8 mouse cellular contexts compared by ENCODE assay signal in the genomic region with DNA sequence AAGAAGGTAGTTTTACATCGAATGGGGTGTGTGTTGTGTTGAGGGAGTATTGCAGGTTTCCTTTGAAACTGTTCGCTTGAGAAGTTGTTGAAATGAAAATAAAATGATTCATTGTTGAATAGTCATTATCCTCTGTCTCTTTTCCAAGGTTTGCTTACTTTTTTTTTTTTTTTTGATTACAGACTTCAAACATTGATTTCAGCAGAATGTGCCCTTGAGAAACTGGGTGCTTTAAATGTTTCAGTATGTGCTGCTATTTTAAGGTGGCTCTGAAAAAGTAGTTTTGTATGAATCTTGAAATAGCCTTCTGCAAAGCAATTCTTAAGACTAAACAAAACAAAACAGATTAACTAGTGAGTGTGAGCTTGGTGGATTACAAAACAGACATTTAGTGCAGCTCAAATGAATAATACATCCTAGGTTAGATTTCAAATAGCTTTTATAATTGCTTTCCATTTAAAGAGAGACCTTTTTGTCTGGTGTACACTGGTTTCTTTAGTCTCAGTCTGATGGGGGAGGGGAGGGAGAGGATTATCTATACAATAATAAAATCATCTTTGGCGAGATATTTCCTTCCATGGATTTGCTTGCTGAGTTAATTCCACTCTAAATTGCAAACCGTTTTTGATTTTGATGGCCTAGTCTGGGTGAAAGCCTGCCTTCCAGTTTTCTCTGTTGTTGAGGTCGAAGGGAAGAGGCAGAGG. TPM values are rescaled to one million over a fixed set of nuclear protein-coding genes. Genes with fewer than 3 reads are reported as not detected.
DNase-seq lines count a peak whose midpoint lies in the region; ATAC-seq and TF ChIP-seq lines count a peak whose summit lies in the region.

No protein-coding gene starts in this region.

- H3K9ac ChIP-seq in embryonic facial prominence, embryonic 11.5 days (replicated peaks; ENCODE audit: low read length) = peak overlapping the region; percentile 98
- peak overlapping the region; percentile 99 for H3K9ac ChIP-seq in hindbrain, postnatal 0 days (replicated peaks; ENCODE audit: low read length)
- peak overlapping the region; percentile 94 for H3K9ac ChIP-seq in midbrain, postnatal 0 days (replicated peaks; ENCODE audit: low read length, poor library complexity, severe bottlenecking)

- WGBS in embryonic facial prominence, embryonic 11.5 days = 8% methylated on average over 5 of the region's 5 CpGs
- 3% methylated on average over 5 of the region's 5 CpGs for WGBS in hindbrain, postnatal 0 days
- WGBS in midbrain, postnatal 0 days = 5% methylated on average over 5 of the region's 5 CpGs

- no peaks in the 10 kb centered on the region for H3K9me3 ChIP-seq in embryonic facial prominence, embryonic 11.5 days (replicated peaks; ENCODE audit: control insufficient read depth, low read length)
- no peaks in the 10 kb centered on the region for H3K9me3 ChIP-seq in hindbrain, postnatal 0 days (ENCODE audit: low read length)
- H3K9me3 ChIP-seq in midbrain, postnatal 0 days (ENCODE audit: low read length) = no peaks in the 10 kb centered on the region

- H3K27ac ChIP-seq in layer of hippocampus, adult 2 months = peak overlapping the region; percentile 99
- no peak overlapping the region for H3K27ac ChIP-seq in embryonic facial prominence, embryonic 11.5 days (replicated peaks; ENCODE audit: low read depth, low read length)
- H3K27ac ChIP-seq in hindbrain, postnatal 0 days = peak overlapping the region; percentile 98
- peak overlapping the region; percentile 94 for H3K27ac ChIP-seq in midbrain, postnatal 0 days (ENCODE audit: low read depth, low read length)

- no peak for DNase-seq in layer of hippocampus, adult 2 months (ENCODE audit: low spot score in 2 of 2)
- DNase-seq in layer of hippocampus, postnatal 10 days (ENCODE audit: low spot score in 2 of 2) = no peak
- DNase-seq in embryonic facial prominence, embryonic 11.5 days (ENCODE audit: low spot score) = no peak
- DNase-seq in hindbrain, postnatal 0 days (ENCODE audit: low spot score) = no peak
- DNase-seq in midbrain, postnatal 0 days (ENCODE audit: low spot score) = no peak
- DNase-seq in thymus, postnatal 4 days = no peak
- no peak for DNase-seq in layer of hippocampus, adult 18-20 months (ENCODE audit: low spot score in 2 of 2)
- DNase-seq in embryo, embryonic 10.5 days (ENCODE audit: low spot score) = no peak

- no peak for TF ChIP-seq CTCF in layer of hippocampus, adult 2 months (conservative IDR thresholded peaks at IDR 0.05)
- no peak for TF ChIP-seq CTCF in hindbrain, postnatal 0 days (IDR thresholded peaks at IDR 0.05; ENCODE audit: low read depth)
- no peak for TF ChIP-seq CTCF in midbrain, postnatal 0 days (IDR thresholded peaks at IDR 0.05)

- H3K4me2 ChIP-seq in embryonic facial prominence, embryonic 11.5 days (ENCODE audit: low read depth, low read length) = peak overlapping the region; percentile 65
- H3K4me2 ChIP-seq in hindbrain, postnatal 0 days (ENCODE audit: low read depth, low read length) = peak overlapping the region; percentile 71
- H3K4me2 ChIP-seq in midbrain, postnatal 0 days (ENCODE audit: low read depth, low read length, poor library complexity, severe bottlenecking) = peak overlapping the region; percentile 60

- H3K36me3 ChIP-seq in embryonic facial prominence, embryonic 11.5 days (replicated peaks; ENCODE audit: control insufficient read depth, insufficient read depth, low read depth, low read length) = no peaks in the 10 kb centered on the region
- no peaks in the 10 kb centered on the region for H3K36me3 ChIP-seq in hindbrain, postnatal 0 days (ENCODE audit: insufficient read depth, low read length)
- no peaks in the 10 kb centered on the region for H3K36me3 ChIP-seq in midbrain, postnatal 0 days (ENCODE audit: insufficient read depth, low read length)

- ATAC-seq in embryonic facial prominence, embryonic 11.5 days (replicated peaks; ENCODE audit: insufficient number of reproducible peaks, low FRiP score, low TSS enrichment, low read depth) = no peak
- no peak for ATAC-seq in hindbrain, postnatal 0 days
- no peak for ATAC-seq in midbrain, postnatal 0 days (ENCODE audit: low FRiP score)

- no peaks in the 10 kb centered on the region; the same call in 1 of the 2 replicates for H3K4me1 ChIP-seq in embryonic facial prominence, embryonic 11.5 days (ENCODE audit: control insufficient read depth, insufficient read depth, low read length)
- no peaks in the 10 kb centered on the region for H3K4me1 ChIP-seq in hindbrain, postnatal 0 days (ENCODE audit: insufficient read depth, low read length)
- H3K4me1 ChIP-seq in midbrain, postnatal 0 days (ENCODE audit: insufficient read depth, low read length) = no peaks in the 10 kb centered on the region; the same call in 1 of the 2 replicates

- peak overlapping the region; percentile 77 for H3K4me3 ChIP-seq in layer of hippocampus, adult 2 months
- peak overlapping the region; percentile 100 for H3K4me3 ChIP-seq in embryonic facial prominence, embryonic 11.5 days (ENCODE audit: low read depth, low read length)
- H3K4me3 ChIP-seq in hindbrain, postnatal 0 days (ENCODE audit: low read length) = peak overlapping the region; percentile 99
- peak overlapping the region; percentile 99 for H3K4me3 ChIP-seq in midbrain, postnatal 0 days (ENCODE audit: low read depth, low read length)

- no peaks in the 10 kb centered on the region for H3K27me3 ChIP-seq in embryonic facial prominence, embryonic 11.5 days (ENCODE audit: control insufficient read depth, insufficient read depth, low read length)
- no peaks in the 10 kb centered on the region for H3K27me3 ChIP-seq in hindbrain, postnatal 0 days (ENCODE audit: insufficient read depth, low read length)
- H3K27me3 ChIP-seq in midbrain, postnatal 0 days (ENCODE audit: insufficient read depth, low read length) = no peaks in the 10 kb centered on the region

RNA-seq across cellular contexts. Expression of a gene that starts 1.3 kb away (rescaled TPM):
- 100 to 1,000 TPM; 144 to 153 TPM for total RNA-seq in layer of hippocampus, adult 2 months (2021)
- 100 to 1,000 TPM; 108 to 117 TPM for total RNA-seq in layer of hippocampus, postnatal 10 days (2021)
- 22.9 and 28.7 TPM in 2 replicates for polyA plus RNA-seq in embryonic facial prominence, embryonic 11.5 days (2014; fragmentation: Nextera tagmentation; extraction: Ambion mirVana)
- total RNA-seq in hindbrain, postnatal 0 days (2014; rRNA removed) = 31.2 and 32.9 TPM in 2 replicates
- polyA plus RNA-seq in hindbrain, postnatal 0 days (2015; fragmentation: Nextera tagmentation; extraction: Ambion mirVana) = 25.0 and 25.9 TPM in 2 replicates
- 36.8 and 44.3 TPM in 2 replicates for total RNA-seq in midbrain, postnatal 0 days (2014; rRNA removed)
- 17.9 and 22.7 TPM in 2 replicates for polyA plus RNA-seq in midbrain, postnatal 0 days (2015; fragmentation: Nextera tagmentation; extraction: Ambion mirVana)
- total RNA-seq in layer of hippocampus, adult 18-20 months (2021) = 100 to 1,000 TPM; 128 to 139 TPM

RNA-seq across cellular contexts. Expression of a gene that starts 46.3 kb away (rescaled TPM):
- total RNA-seq in layer of hippocampus, adult 2 months (2021) = 100 to 1,000 TPM; 416 to 423 TPM
- total RNA-seq in layer of hippocampus, postnatal 10 days (2021) = 100 to 1,000 TPM; 323 to 338 TPM
- 1,873 and 2,043 TPM in 2 replicates for polyA plus RNA-seq in embryonic facial prominence, embryonic 11.5 days (2014; fragmentation: Nextera tagmentation; extraction: Ambion mirVana)
- total RNA-seq in hindbrain, postnatal 0 days (2014; rRNA removed) = 538 and 549 TPM in 2 replicates
- polyA plus RNA-seq in hindbrain, postnatal 0 days (2015; fragmentation: Nextera tagmentation; extraction: Ambion mirVana) = 1,243 and 1,257 TPM in 2 replicates
- 438 and 440 TPM in 2 replicates for total RNA-seq in midbrain, postnatal 0 days (2014; rRNA removed)
- 1,069 and 1,129 TPM in 2 replicates for polyA plus RNA-seq in midbrain, postnatal 0 days (2015; fragmentation: Nextera tagmentation; extraction: Ambion mirVana)
- 100 to 1,000 TPM; 421 to 451 TPM for total RNA-seq in layer of hippocampus, adult 18-20 months (2021)
